Mouse (Mus musculus) heart, adult 2 months (tissue): ENCODE measurements around the gene Prop1.

Source experiments
- CTCF ChIP-seq: fragments of 200-600 bp; IDR thresholded peaks from 2 replicates; pipeline ENCODE4 v1.8.1; 2022; ENCODE audit warnings: antibody characterized with exemption, mild to moderate bottlenecking, moderate library complexity
- EP300 ChIP-seq: fragments of 200-500 bp; IDR thresholded peaks from 2 replicates; pipeline ENCODE4 v1.6.1; 2011; ENCODE audit warnings: low read depth, low read length, control low read depth; ENCODE audit not compliant: insufficient read depth
- POLR2A ChIP-seq: fragments of 200-500 bp; IDR thresholded peaks from 2 replicates; pipeline ENCODE4 v1.6.1; 2011; ENCODE audit warnings: mild to moderate bottlenecking, low read depth, low read length, control low read depth; ENCODE audit not compliant: insufficient read depth

- peak; percentile 86 for TF ChIP-seq CTCF
- TF ChIP-seq EP300: no peak
- peak; percentile 56 for TF ChIP-seq POLR2A
These were observed 37.8 kb downstream of the Prop1 start, which contains the start of gene Zfp2 for GRCm38 (mm10) chr11:50915671-50916320.
